Mouse (Mus musculus): ENCODE measurements around the gene Efcc1.

The Efcc1 gene

GRCm38 (mm10) chr6:87778294-87779173 is 47.9 kb downstream of the Efcc1 start:
- in situ Hi-C loops (cut with MseI, MboI): no loop called here

GRCm38 (mm10) chr6:87779174-87780165 is 48.8 kb downstream of the Efcc1 start:
- in situ Hi-C loops (cut with MseI, MboI): no loop called here

GRCm38 (mm10) chr6:87780546-87781301 is 50.1 kb downstream of the Efcc1 start:
- in situ Hi-C loops (cut with MseI, MboI): no loop called here

- in situ Hi-C loops (cut with MseI, MboI): no loop called here
Observed at GRCm38 (mm10) chr6:87784033-87784432, 53.4 kb downstream of the Efcc1 start.

GRCm38 (mm10) chr6:87786621-87787020 is 56.0 kb downstream of the Efcc1 start:
- in situ Hi-C loops (cut with MseI, MboI): no loop called here

- in situ Hi-C loops (cut with MseI, MboI): no loop called here
Observed at GRCm38 (mm10) chr6:87787108-87787890, 56.6 kb downstream of the Efcc1 start.

GRCm38 (mm10) chr6:87788266-87788895 is 57.7 kb downstream of the Efcc1 start:
- in situ Hi-C loops (cut with MseI, MboI): no loop called here

- in situ Hi-C loops (cut with MseI, MboI): no loop called here
Observed at GRCm38 (mm10) chr6:87788896-87789587, 58.4 kb downstream of the Efcc1 start.

GRCm38 (mm10) chr6:87789791-87790190 is 59.1 kb downstream of the Efcc1 start:
- in situ Hi-C loops (cut with MseI, MboI): no loop called here

- in situ Hi-C loops (cut with MseI, MboI): no loop called here
Observed at GRCm38 (mm10) chr6:87790779-87791480, 60.3 kb downstream of the Efcc1 start.

GRCm38 (mm10) chr6:87791826-87792225 is 61.2 kb downstream of the Efcc1 start:
- in situ Hi-C loops (cut with MseI, MboI): no loop called here

GRCm38 (mm10) chr6:87793821-87794510 is 63.3 kb downstream of the Efcc1 start:
- in situ Hi-C loops (cut with MseI, MboI): no loop called here

GRCm38 (mm10) chr6:87795385-87796150 is 64.9 kb downstream of the Efcc1 start:
- in situ Hi-C loops (cut with MseI, MboI): no loop called here

- in situ Hi-C loops (cut with MseI, MboI): no loop called here
Observed at GRCm38 (mm10) chr6:87796251-87796880, 65.7 kb downstream of the Efcc1 start.

GRCm38 (mm10) chr6:87797321-87797720 is 66.7 kb downstream of the Efcc1 start:
- in situ Hi-C loops (cut with MseI, MboI): no loop called here

GRCm38 (mm10) chr6:87799576-87799975 is 68.9 kb downstream of the Efcc1 start:
- in situ Hi-C loops (cut with MseI, MboI): no loop called here

- in situ Hi-C loops (cut with MseI, MboI): no loop called here
Observed at GRCm38 (mm10) chr6:87802462-87802861, 71.8 kb downstream of the Efcc1 start.

All from mouse trophoblast stem cell (cell line).